ENCODE assay signal across 21 mouse cellular contexts in the genomic region with DNA sequence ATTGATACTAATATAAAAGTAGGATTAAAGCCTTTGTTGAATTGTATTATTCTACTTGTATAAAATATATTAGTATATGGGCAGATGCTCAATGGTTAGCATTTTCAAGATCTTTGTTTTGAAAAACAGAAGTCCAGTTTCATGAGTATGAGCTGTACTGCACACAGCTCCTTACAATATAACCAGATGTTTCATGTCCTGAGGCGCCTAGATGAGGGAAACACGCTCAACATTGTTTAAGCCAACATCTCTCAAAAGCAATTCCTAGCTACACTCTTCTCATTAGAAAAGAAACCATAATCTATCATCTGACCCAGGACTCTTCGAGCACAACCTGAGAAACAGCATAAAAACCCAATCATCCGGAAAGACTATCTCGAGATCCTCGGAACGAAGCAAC.
"Had no signal": no experiment of that assay in that cellular context is flagged by ENCODE, and none has a peak within 500 bp of the region (broad histone marks: within the 10 kb centered on the region; RNA-seq: fewer than 3 reads in every experiment).

No protein-coding gene starts in this region.

- H3K36me3 ChIP-seq: intestine, embryonic 15.5 days; kidney, embryonic 15.5 days; limb, embryonic 10.5 days; limb, embryonic 13.5 days; liver, embryonic 12.5 days; liver, embryonic 15.5 days; midbrain, embryonic 10.5 days; midbrain, embryonic 13.5 days; neural tube, embryonic 13.5 days had no signal

- H3K4me3 ChIP-seq: intestine, embryonic 15.5 days; kidney, embryonic 15.5 days; layer of hippocampus, adult 2 months; limb, embryonic 10.5 days; limb, embryonic 13.5 days; liver, embryonic 12.5 days; liver, embryonic 15.5 days; megakaryocyte, embryonic 14.5 days; midbrain, embryonic 10.5 days; midbrain, embryonic 13.5 days; myocyte; neural tube, embryonic 13.5 days had no signal

- H3K9ac ChIP-seq: intestine, embryonic 15.5 days; kidney, embryonic 15.5 days; limb, embryonic 13.5 days; liver, embryonic 12.5 days; liver, embryonic 15.5 days; midbrain, embryonic 13.5 days; neural tube, embryonic 13.5 days had no signal

- H3K27me3 ChIP-seq: intestine, embryonic 15.5 days; kidney, embryonic 15.5 days; limb, embryonic 13.5 days; liver, embryonic 12.5 days; liver, embryonic 15.5 days; megakaryocyte, embryonic 14.5 days; midbrain, embryonic 13.5 days; neural tube, embryonic 13.5 days had no signal

- H3K4me2 ChIP-seq: intestine, embryonic 15.5 days; kidney, embryonic 15.5 days; limb, embryonic 13.5 days; liver, embryonic 12.5 days; liver, embryonic 15.5 days; midbrain, embryonic 13.5 days; neural tube, embryonic 13.5 days had no signal

- H3K4me1 ChIP-seq: intestine, embryonic 15.5 days; kidney, embryonic 15.5 days; limb, embryonic 10.5 days; liver, embryonic 12.5 days; liver, embryonic 15.5 days; megakaryocyte, embryonic 14.5 days; midbrain, embryonic 10.5 days; midbrain, embryonic 13.5 days; neural tube, embryonic 13.5 days had no signal

- H3K9me3 ChIP-seq: intestine, embryonic 15.5 days; kidney, embryonic 15.5 days; limb, embryonic 10.5 days; limb, embryonic 13.5 days; liver, embryonic 12.5 days; liver, embryonic 15.5 days; megakaryocyte, embryonic 14.5 days; midbrain, embryonic 10.5 days; midbrain, embryonic 13.5 days; neural tube, embryonic 13.5 days had no signal

- ATAC-seq: intestine, embryonic 15.5 days; liver, embryonic 12.5 days; midbrain, embryonic 13.5 days; midbrain, embryonic 16.5 days had no signal

- H3K27ac ChIP-seq: intestine, embryonic 15.5 days; kidney, embryonic 15.5 days; layer of hippocampus, adult 2 months; limb, embryonic 10.5 days; limb, embryonic 13.5 days; liver, embryonic 12.5 days; liver, embryonic 15.5 days; midbrain, embryonic 10.5 days; midbrain, embryonic 13.5 days; neural tube, embryonic 13.5 days had no signal

- DNase-seq: kidney, adult 11 months; kidney, adult 8-10 months; kidney, postnatal 25 days; layer of hippocampus, adult 9-11 months; liver; thymus, adult 18-20 months; thymus, postnatal 14 days; thymus, postnatal 4 days had no signal
